Mouse (Mus musculus): ENCODE results near the gene Naa16. TPM values are rescaled to one million over a fixed set of nuclear protein-coding genes. Genes with fewer than 3 reads are reported as not detected.
A peak's percentile ranks its signal among the peaks of the same experiment; 100 is the strongest.
"Not testable (repeated sequence)": the region's sequence is repeated elsewhere in the genome, so short reads cannot be mapped to it uniquely, and the experiment has no call there.

Naa16 gene
- 11.4 and 13.3 TPM in 2 replicates for polyA plus RNA-seq (2012; rRNA removed)

- DNase-seq (ENCODE audit: low spot score), result peak; percentile 98
Measured at GRCm38 (mm10) chr14:79390265-79390926, at the start of gene Naa16. Gene Naa16, minus strand, starts transcription at chr14:79390778.

- DNase-seq (ENCODE audit: low spot score), result no peak
Measured at GRCm38 (mm10) chr14:79434068-79434467, 43.5 kb upstream of the Naa16 start.

- not testable (repeated sequence) for DNase-seq (ENCODE audit: low spot score)
Measured at GRCm38 (mm10) chr14:79426730-79427365, 36.3 kb upstream of the Naa16 start.

GRCm38 (mm10) chr14:79425979-79426729 lies 35.6 kb upstream of the Naa16 start, which contains the start of gene Kbtbd7:
Gene Kbtbd7, plus strand, starts transcription at chr14:79426511.
- peak; percentile 85 for DNase-seq (ENCODE audit: low spot score)

GRCm38 (mm10) chr14:79420083-79420685 lies 29.6 kb upstream of the Naa16 start:
- no peak for DNase-seq (ENCODE audit: low spot score)

- DNase-seq (ENCODE audit: low spot score), result no peak
Measured at GRCm38 (mm10) chr14:79413121-79413520, 22.5 kb upstream of the Naa16 start.

- DNase-seq (ENCODE audit: low spot score), result no peak
Measured at GRCm38 (mm10) chr14:79410662-79411061, 20.1 kb upstream of the Naa16 start.

- DNase-seq (ENCODE audit: low spot score), result no peak
Measured at GRCm38 (mm10) chr14:79409278-79409830, 18.8 kb upstream of the Naa16 start.

GRCm38 (mm10) chr14:79407641-79408040 lies 17.1 kb upstream of the Naa16 start:
- DNase-seq (ENCODE audit: low spot score), result no peak

- peak; percentile 32 for DNase-seq (ENCODE audit: low spot score)
Measured at GRCm38 (mm10) chr14:79397321-79398122, 6.9 kb upstream of the Naa16 start, which contains the start of gene Mtrf1. Gene Mtrf1, plus strand, starts transcription at chr14:79397772.

GRCm38 (mm10) chr14:79394564-79394963 lies 4.0 kb upstream of the Naa16 start:
- no peak for DNase-seq (ENCODE audit: low spot score)

- DNase-seq (ENCODE audit: low spot score), result no peak
Measured at GRCm38 (mm10) chr14:79393289-79393688, 2.7 kb upstream of the Naa16 start.

- DNase-seq (ENCODE audit: low spot score), result no peak
Measured at GRCm38 (mm10) chr14:79389438-79390264, 927 bp downstream of the Naa16 start.

GRCm38 (mm10) chr14:79388304-79388703 lies 2.3 kb downstream of the Naa16 start:
- no peak for DNase-seq (ENCODE audit: low spot score)

- no peak for DNase-seq (ENCODE audit: low spot score)
Measured at GRCm38 (mm10) chr14:79383120-79383519, 7.5 kb downstream of the Naa16 start.

- no peak for DNase-seq (ENCODE audit: low spot score)
Measured at GRCm38 (mm10) chr14:79377041-79377440, 13.5 kb downstream of the Naa16 start.

- DNase-seq (ENCODE audit: low spot score), result no peak
Measured at GRCm38 (mm10) chr14:79358055-79358454, 32.5 kb downstream of the Naa16 start.

GRCm38 (mm10) chr14:79346384-79346783 lies 44.2 kb downstream of the Naa16 start:
- DNase-seq (ENCODE audit: low spot score), result no peak

GRCm38 (mm10) chr14:79335613-79336012 lies 55.0 kb downstream of the Naa16 start:
- DNase-seq (ENCODE audit: low spot score), result no peak

GRCm38 (mm10) chr14:79331936-79332335 lies 58.6 kb downstream of the Naa16 start:
- no peak for DNase-seq (ENCODE audit: low spot score)

All from urinary bladder, adult 2 months (tissue).